Mouse (Mus musculus) MN1 (cell line): ENCODE data around the gene Slc22a23.
A peak's percentile ranks its signal among the peaks of the same experiment; 100 is the strongest.

Experiments used
- DNase-seq: peaks from one replicate; pipeline ENCODE4 v3.0.0-alpha.2; 2016; ENCODE audit warnings: low spot score

Gene Slc22a23

DNA sequence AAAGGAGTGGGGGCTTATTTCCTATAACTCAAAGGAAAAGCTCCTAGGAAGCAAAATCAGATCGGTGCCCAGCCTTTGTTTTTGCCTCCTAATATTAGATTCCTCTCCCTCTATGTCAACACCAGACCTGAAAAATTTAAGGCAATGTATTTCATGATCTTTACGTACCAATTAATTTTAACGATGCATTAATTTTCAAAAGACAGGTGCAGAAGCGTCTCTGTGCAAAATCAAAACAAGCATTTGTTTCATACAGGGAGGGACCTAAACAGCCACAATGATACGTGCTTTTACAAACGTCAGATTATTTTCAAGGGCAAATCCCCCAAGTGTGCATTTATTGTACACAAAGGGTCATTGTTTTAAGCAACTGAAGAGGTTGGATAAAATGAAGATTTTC is 212.1 kb downstream of the Slc22a23 start:
- DNase-seq = no peak

DNA sequence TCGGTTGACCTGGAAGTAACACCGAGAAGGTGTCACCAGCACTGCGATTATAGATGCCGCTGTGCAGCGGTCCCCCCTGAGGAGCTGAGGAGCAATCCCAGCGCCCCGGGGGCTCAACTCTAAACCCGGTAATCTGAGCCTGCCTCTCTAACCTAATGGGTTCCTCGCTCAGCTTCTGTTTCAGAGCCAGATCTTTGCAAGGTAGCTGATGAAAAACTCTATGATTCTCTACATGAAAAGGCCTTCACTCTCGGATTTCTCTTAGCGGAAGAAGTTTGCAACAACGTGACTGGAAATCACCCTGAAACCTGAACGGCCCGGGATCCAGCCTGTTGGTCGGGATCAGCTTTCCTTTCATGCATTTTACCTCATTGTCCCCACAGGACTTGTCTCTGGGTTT is 212.7 kb downstream of the Slc22a23 start:
- DNase-seq = peak; percentile 32

DNA sequence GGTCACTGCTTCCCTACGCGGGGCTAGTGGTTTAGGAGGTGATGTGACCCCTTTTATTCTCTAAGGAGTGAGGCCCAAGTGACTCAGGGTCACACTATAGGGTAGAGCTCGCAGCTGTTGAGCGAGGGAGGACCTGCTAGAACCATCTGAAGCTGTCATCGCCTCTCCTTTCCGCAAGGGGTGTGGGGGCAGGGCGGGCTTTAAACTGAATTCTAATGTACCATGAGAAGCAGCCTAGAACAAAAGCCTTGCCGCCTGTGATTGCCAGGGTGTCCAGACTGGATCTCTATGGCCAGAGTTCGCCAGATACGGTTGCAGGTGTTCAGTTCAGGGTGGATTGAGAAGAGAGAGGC is 213.3 kb downstream of the Slc22a23 start:
- peak; percentile 82 for DNase-seq

DNA sequence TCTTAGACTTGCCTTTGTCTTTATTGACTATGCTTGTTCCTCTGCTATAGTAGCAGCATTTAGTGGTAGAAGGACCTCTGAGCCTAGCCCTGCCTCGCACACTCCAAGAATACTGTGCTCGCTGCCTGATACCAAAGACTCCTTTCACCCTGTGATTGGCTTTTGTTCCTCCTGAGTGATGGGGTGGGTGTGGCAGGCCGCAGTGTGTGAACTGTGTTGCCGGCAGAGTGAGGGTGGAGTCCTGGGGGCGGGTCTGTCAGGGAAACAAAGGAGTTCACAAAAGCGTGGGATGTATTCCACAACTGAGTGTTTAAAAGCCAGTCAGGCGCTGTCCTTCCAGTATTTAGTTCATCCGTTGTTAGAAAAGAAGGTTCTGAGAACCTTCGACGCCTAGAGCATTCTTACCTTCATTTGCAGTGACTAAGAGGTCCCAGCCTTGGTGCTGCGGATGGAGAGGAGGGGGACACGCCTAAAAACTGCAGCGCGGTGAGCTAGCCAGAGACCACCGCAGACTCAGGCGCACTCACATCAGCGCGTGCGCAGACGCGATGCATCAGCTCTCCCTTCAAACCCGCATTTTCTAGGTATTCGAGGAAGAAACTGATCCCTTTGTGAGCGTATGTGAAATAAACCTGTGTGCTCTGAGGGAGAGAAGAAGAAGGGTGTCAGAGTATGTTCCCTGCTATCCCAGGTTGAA is 213.8 kb downstream of the Slc22a23 start:
- DNase-seq = peak; percentile 85

DNA sequence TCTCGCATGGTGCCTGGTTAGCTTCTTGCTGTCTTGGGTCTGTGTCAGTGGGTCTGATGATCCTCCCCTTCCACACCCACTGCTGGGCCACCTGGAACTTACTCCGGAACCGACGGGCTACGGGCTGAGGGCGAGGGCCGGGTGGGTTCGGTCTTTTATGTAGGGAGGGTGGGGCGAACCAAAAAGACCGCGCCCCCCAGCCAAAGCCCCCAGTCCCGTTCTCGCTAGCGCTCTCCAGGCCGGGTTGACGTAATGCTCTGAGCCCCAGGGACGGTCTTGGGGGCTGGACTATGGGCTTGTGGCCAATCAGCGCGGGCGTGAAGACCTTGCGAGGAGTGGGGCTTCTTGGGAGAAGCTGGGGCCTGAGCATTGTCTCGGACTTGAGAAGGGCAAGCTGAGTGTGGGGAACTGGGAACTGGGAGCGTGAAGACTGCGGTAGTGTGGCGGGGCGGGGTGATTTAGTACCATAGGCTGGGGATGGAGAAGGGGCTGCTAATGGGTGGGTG is 214.7 kb downstream of the Slc22a23 start, which contains the start of gene Tubb2b:
Tubb2b (minus strand) TSS at position 241 of the 506 bp plus-strand sequence.
- peak; percentile 96 for DNase-seq

DNA sequence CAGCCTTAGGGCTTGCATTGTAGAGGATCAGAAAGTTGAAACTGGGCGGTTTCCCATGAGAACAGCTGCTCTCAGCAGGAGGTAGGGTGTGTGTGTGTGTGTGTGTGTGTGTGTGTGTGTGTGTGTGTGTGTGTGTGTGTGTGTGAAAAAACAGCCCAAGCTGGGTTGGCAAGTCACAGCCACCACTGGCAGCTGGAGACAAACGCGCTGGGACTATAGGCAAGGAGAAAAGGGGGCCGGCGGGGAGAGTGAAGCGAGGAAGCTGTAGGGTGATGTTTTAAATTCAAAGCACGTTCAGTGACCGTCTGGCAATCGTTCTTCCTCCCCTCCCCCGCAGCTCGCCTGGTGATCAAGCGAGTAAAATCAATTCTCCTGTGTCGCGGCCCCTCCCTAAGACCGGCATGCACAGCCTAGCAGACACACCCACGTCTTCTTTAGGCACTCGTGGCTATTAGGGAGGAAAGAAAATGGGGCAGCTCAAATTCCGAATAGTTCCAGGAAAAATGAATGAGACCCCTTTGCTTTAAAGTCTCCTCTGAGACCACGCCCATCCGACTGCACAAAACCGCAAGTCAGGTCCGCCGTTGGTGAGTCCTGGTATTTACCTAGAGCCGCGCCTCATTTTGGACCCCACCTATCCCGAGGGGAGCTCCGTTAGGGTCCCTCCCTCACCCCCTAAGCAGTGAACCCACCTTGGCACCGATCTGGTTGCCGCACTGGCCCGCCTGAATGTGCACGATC is 215.3 kb downstream of the Slc22a23 start:
- DNase-seq = peak; percentile 73
